Mouse (Mus musculus) testis, adult 2 months (tissue): ENCODE results near the gene Pcdh9. TPM values are rescaled to one million over a fixed set of nuclear protein-coding genes. Genes with fewer than 3 reads are reported as not detected.

ENCODE experiments used
- H3K27ac ChIP-seq: fragments of 200-500 bp; 2 replicates; pipeline ENCODE4 v1.5.1; 2012; ENCODE audit warnings: low read depth, low read length; ENCODE audit not compliant: control insufficient read depth, insufficient read depth
- H3K27me3 ChIP-seq: fragments of 200-500 bp; 2 replicates; pipeline ENCODE4 v1.6.1; 2012; ENCODE audit warnings: mild to moderate bottlenecking, low read length, moderate library complexity; ENCODE audit not compliant: control insufficient read depth, insufficient read depth
- H3K36me3 ChIP-seq: fragments of 200-500 bp; 2 replicates; pipeline ENCODE4 v1.6.1; 2012; ENCODE audit warnings: mild to moderate bottlenecking, low read length; ENCODE audit not compliant: control insufficient read depth, insufficient read depth
- H3K4me1 ChIP-seq: fragments of 200-500 bp; 2 replicates; pipeline ENCODE4 v1.6.1; 2012; ENCODE audit warnings: low read length; ENCODE audit not compliant: control insufficient read depth, insufficient read depth
- H3K4me3 ChIP-seq: fragments of 200-500 bp; 2 replicates; pipeline ENCODE4 v1.5.1; 2012; ENCODE audit warnings: low read depth, mild to moderate bottlenecking, low read length, moderate library complexity, mixed read lengths; ENCODE audit not compliant: control insufficient read depth
- CTCF ChIP-seq: fragments of 200-500 bp; IDR thresholded peaks from 2 replicates; pipeline ENCODE4 v1.5.1; 2012; ENCODE audit warnings: low read depth, mild to moderate bottlenecking, inconsistent platforms, low read length, moderate library complexity; ENCODE audit not compliant: control insufficient read depth, insufficient read depth, insufficient replicate concordance
- POLR2A ChIP-seq: fragments of 200-500 bp; IDR thresholded peaks from 2 replicates; pipeline ENCODE4 v1.6.1; 2012; ENCODE audit warnings: low read depth, mild to moderate bottlenecking, inconsistent platforms, low read length, moderate library complexity; ENCODE audit not compliant: control insufficient read depth
- polyA plus RNA-seq: library from polyadenylated mRNA; depleted of rRNA; stranded (reverse); fragments of >200 nt; gene quantifications from 2 replicates; pipeline ENCODE4 v1.2.3, GENCODE M21; 2012

The Pcdh9 gene
- polyA plus RNA-seq, 1 experiment = 0.78 TPM

DNA sequence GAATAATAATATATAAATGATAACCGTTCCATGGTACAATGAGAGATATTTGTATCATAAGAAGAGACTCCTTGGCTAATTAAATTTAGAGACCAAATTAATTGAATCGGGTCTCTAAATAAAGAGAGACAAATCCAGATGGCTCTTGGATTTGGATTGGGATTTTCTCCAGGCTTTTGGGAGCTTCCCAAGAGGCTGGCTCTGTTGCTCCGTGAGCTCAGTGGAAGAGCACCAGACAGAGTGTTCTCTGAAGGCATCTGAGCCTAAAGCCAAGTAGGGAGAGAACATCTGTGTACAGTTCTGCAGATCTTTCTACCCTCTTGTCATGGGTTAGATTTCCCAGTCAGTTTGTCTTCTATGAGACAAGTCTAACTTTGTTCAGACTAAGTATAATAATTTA is 95.9 kb downstream of the Pcdh9 start:
- H3K36me3 ChIP-seq = no peaks in the 10 kb centered on the region
- no peaks in the 10 kb centered on the region for H3K27me3 ChIP-seq
- no peak overlapping the region for H3K4me3 ChIP-seq
- no peaks in the 10 kb centered on the region for H3K4me1 ChIP-seq
- H3K27ac ChIP-seq = no peak overlapping the region
- TF ChIP-seq CTCF (no peak), POLR2A (no peak)

DNA sequence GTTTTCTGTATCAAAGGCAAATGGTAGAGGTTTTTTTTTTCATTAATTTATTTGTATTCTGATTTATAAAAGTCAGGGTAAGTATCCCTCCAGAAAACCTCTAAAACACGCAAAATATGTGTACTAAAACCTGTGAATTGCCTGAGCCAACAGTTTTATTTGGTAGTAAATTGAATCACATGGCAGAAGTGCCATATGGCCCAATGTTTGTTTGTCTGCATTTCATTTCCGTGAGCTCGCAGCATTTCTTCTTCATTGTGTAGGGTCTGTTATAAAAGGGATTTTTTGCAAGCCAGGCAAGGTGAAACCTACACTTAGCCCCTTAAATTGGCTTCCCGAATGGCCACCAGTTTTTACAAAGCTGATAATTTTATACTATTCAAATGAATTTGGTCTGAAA is 104.2 kb downstream of the Pcdh9 start:
- Histone ChIP-seq H3K27ac (no peak overlapping the region), H3K27me3 (no peaks in the 10 kb centered on the region), H3K4me1 (no peaks in the 10 kb centered on the region), H3K4me3 (no peak overlapping the region), H3K36me3 (no peaks in the 10 kb centered on the region)
- no peak for TF ChIP-seq POLR2A
- no peak for TF ChIP-seq CTCF

GRCm38 (mm10) chr14:93785031-93785430 is 105.4 kb downstream of the Pcdh9 start:
- Histone ChIP-seq H3K27me3 (no peaks in the 10 kb centered on the region), H3K27ac (no peak overlapping the region), H3K36me3 (no peaks in the 10 kb centered on the region), H3K4me1 (no peaks in the 10 kb centered on the region), H3K4me3 (no peak overlapping the region)
- TF ChIP-seq POLR2A (no peak), CTCF (no peak)

DNA sequence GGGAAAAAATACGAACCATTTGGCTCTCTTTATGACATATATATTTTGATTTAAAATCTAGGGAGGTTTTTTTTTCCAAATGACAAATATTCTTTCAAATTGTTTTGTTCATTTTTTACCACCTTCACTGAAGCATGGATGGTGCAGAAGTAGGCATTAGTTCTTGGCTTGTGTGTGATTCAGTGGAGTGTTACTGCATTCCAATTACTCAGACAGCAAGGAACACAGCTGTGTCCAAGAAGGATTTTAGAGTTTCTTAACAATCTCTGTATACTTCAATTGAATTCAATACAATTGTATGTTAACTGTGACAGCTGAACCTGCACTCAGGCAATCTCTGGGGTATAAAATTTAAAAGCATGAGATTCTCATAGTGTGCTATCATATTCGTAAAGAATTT is 127.6 kb downstream of the Pcdh9 start:
- H3K27me3 ChIP-seq = no peaks in the 10 kb centered on the region
- no peak for TF ChIP-seq POLR2A
- no peak for TF ChIP-seq CTCF

DNA sequence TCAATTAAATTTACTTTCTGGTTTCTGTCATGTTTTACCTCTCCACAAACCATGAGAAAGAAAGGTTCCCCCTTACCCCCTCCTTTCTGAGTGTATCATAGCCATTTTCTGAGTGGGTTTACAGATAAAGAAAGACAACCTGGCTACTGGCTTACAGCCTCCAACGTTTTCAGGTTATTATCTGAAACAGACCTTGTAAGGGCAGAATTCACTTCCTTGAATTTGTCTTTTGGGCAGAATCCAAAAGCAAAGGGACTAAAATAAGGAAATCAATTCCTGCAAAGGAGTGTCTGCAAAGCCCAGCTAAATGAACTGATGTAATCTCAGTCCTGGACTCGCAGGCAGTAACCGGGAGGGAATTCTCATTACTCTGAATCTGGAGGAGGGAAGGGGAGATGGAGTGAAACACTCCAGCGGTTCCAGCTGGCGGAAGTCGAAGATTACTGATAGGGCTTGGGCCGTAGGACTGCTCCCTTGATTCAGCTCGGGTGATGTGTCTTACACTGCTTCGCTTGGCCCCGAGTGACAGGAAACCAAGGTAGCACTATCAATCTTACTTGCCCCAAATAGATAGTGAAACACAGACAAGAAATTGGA is 156.3 kb downstream of the Pcdh9 start:
- Histone ChIP-seq H3K4me3 (no peak overlapping the region), H3K27ac (no peak overlapping the region), H3K27me3 (no peaks in the 10 kb centered on the region), H3K36me3 (no peaks in the 10 kb centered on the region), H3K4me1 (no peaks in the 10 kb centered on the region)
- TF ChIP-seq POLR2A (no peak), CTCF (no peak)

More for the DNA sequence above, 127.6 kb downstream of the Pcdh9 start:
- no peak overlapping the region for H3K27ac ChIP-seq
- no peak overlapping the region for H3K4me3 ChIP-seq
- no peaks in the 10 kb centered on the region for H3K36me3 ChIP-seq
- no peaks in the 10 kb centered on the region for H3K4me1 ChIP-seq

GRCm38 (mm10) chr14:93725798-93726197 is 164.7 kb downstream of the Pcdh9 start:
- TF ChIP-seq POLR2A = no peak
- no peak for TF ChIP-seq CTCF
- Histone ChIP-seq H3K27me3 (no peaks in the 10 kb centered on the region), H3K4me3 (no peak overlapping the region), H3K36me3 (no peaks in the 10 kb centered on the region), H3K4me1 (no peaks in the 10 kb centered on the region), H3K27ac (no peak overlapping the region)

DNA sequence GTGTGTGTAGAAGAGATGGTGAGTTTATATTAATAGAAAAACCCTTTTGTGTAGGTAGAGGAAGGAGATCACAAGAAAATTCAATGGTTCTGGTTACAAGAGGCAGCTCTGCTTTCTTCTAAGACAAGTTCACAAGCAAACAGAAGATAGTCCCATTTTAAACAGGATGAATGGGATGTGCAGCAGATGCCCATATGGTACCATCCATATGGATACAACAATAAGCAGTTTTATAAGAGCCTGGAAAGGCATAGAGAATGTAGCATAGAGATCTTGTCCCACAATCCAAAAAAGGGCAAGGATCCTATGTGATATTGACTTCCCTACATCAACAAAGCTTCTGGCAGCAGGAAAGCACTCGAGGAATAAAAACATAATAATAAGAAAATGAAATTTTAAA is 171.3 kb downstream of the Pcdh9 start:
- H3K36me3 ChIP-seq = no peaks in the 10 kb centered on the region
- H3K27me3 ChIP-seq = no peaks in the 10 kb centered on the region
- no peak overlapping the region for H3K27ac ChIP-seq
- TF ChIP-seq CTCF (no peak), POLR2A (no peak)
- no peak overlapping the region for H3K4me3 ChIP-seq
- no peaks in the 10 kb centered on the region for H3K4me1 ChIP-seq
